Mouse (Mus musculus) lung, embryonic 15.5 days (tissue): ENCODE data around the gene 1700080E11Rik. TPM values are rescaled to one million over a fixed set of nuclear protein-coding genes. Genes with fewer than 3 reads are reported as not detected.

Experiments
- ATAC-seq: fragments of 200-750 bp; cut with Nextera tagmentation; 2 replicates; pipeline ENCODE4 v1.8.0; 2017; ENCODE audit warnings: moderate number of reproducible peaks, borderline replicate concordance; ENCODE audit not compliant: low FRiP score, low TSS enrichment; ENCODE audit errors: extremely low read depth
- H3K27ac ChIP-seq: fragments of 300-500 bp; sonication (generic); 2 replicates; pipeline ENCODE4 v1.5.1; 2015; ENCODE audit warnings: moderate library complexity, mild to moderate bottlenecking, inconsistent platforms
- H3K27me3 ChIP-seq: fragments of 300-500 bp; sonication (generic); 2 replicates; pipeline ENCODE4 v1.6.1; 2015; ENCODE audit warnings: inconsistent platforms
- H3K36me3 ChIP-seq: fragments of 300-500 bp; sonication (generic); 2 replicates; pipeline ENCODE4 v1.6.1; 2015; ENCODE audit warnings: inconsistent platforms
- H3K4me1 ChIP-seq: fragments of 300-500 bp; sonication (generic); 2 replicates; pipeline ENCODE4 v1.6.1; 2015; ENCODE audit warnings: inconsistent platforms
- H3K4me2 ChIP-seq: fragments of 300-500 bp; sonication (generic); 2 replicates; pipeline ENCODE4 v1.6.1; 2015; ENCODE audit warnings: inconsistent platforms, mild to moderate bottlenecking, moderate library complexity
- H3K4me3 ChIP-seq: fragments of 300-500 bp; sonication (generic); 2 replicates; pipeline ENCODE4 v1.5.1; 2015; ENCODE audit warnings: mild to moderate bottlenecking, inconsistent platforms
- H3K9ac ChIP-seq: fragments of 300-500 bp; sonication (generic); 2 replicates; pipeline ENCODE4 v1.6.1; 2015; ENCODE audit warnings: inconsistent platforms
- H3K9me3 ChIP-seq: fragments of 300-500 bp; sonication (generic); 2 replicates; pipeline ENCODE4 v1.6.1; 2016; ENCODE audit warnings: inconsistent platforms
- whole genome bisulfite sequencing: fragments of 180-500 bp; shearing (Covaris S2); methylation state at CpG from one replicate; pipeline ENCODE4 v1.1.7; 2015; 5-methylcytosine and 5-hydroxymethylcytosine counted together
- polyA plus RNA-seq: library from polyadenylated mRNA; unstranded; fragments of >200 nt; fragmentation: Nextera tagmentation; extraction: Ambion mirVana; gene quantifications from 2 replicates; pipeline ENCODE4 v1.2.1, GENCODE M21; 2015

Gene 1700080E11Rik
- polyA plus RNA-seq, 1 experiment from 2014 or later, result not detected

DNA sequence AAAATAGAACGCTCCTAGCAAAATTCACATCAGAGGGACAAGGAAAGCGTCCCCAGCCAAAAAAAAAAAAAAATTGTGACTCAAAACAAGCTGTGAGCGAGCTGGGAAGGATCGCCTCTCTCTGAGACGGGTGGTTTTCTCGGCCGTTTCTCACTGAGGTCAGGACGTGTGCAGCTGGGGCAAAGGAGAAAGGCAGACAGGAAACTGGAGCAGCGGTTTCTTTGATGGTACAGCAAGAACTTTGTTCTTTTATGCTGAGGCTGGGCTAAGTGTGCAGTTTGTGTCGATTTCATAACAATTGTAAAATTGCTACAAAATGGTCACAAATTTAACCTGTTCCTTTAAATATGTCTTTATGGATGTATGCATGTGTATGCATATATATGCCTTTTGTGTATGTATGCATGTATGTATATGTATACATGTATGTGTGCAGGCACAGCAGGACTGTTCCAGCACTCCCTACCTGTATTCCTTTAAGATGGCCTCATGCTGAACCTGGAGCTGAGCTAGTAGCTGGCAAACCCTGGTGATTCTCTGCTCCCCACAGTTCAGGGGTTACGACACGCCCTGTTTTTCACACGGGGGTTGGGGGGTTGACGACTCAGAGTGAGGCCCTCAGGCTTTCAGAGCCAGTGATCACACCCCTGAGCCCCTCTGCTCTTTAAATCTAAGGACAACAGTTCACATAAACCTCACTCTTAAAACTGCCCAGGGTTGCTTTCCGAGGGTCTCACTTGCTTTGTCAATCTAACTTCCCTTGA is 43.9 kb downstream of the 1700080E11Rik start:
- no peaks in the 10 kb centered on the region for H3K36me3 ChIP-seq
- 37% methylated on average over 15 of the region's 15 CpGs for WGBS
- no peaks in the 10 kb centered on the region for H3K9me3 ChIP-seq
- no peak overlapping the region for H3K4me2 ChIP-seq
- no peak overlapping the region for H3K9ac ChIP-seq
- no peak overlapping the region for H3K27ac ChIP-seq
- no peaks in the 10 kb centered on the region for H3K4me1 ChIP-seq
- no peaks in the 10 kb centered on the region for H3K27me3 ChIP-seq
- H3K4me3 ChIP-seq, result no peak overlapping the region
- ATAC-seq, result no peak

Other genes starting within 250 kb of the 1700080E11Rik start
- gene Mrpl3, start 91.9 kb downstream of the 1700080E11Rik start, polyA plus RNA-seq, result 109 and 115 TPM in 2 replicates
- 16.3 and 19.0 TPM in 2 replicates for gene Nudt16, start 13.3 kb downstream of the 1700080E11Rik start, polyA plus RNA-seq